Mouse (Mus musculus): Measurements from ENCODE around the gene Hepacam2. TPM values are rescaled to one million over a fixed set of nuclear protein-coding genes. Genes with fewer than 3 reads are reported as not detected.
"Not testable (repeated sequence)": the region's sequence is repeated elsewhere in the genome, so short reads cannot be mapped to it uniquely, and the experiment has no call there.

Gene Hepacam2
- polyA plus RNA-seq, 1 experiment from 2014 or later, result 0.07 TPM

GRCm38 (mm10) chr6:3511116-3511515 lies 13.0 kb upstream of the Hepacam2 start:
- H3K36me3 ChIP-seq (ENCODE audit: control insufficient read depth, insufficient read depth, low read length), result no peaks in the 10 kb centered on the region
- no peaks in the 10 kb centered on the region; the same call in 1 of the 2 replicates for H3K4me1 ChIP-seq (replicated peaks; ENCODE audit: control insufficient read depth, insufficient read depth, low read length)
- ATAC-seq (replicated peaks; ENCODE audit: low FRiP score), result no peak
- H3K27me3 ChIP-seq (replicated peaks; ENCODE audit: control insufficient read depth, insufficient read depth, low read length), result no peaks in the 10 kb centered on the region
- H3K9me3 ChIP-seq (ENCODE audit: control insufficient read depth, low read length), result no peaks in the 10 kb centered on the region
- WGBS, result 81% methylated on average over 10 of the region's 10 CpGs
- no peak overlapping the region for H3K27ac ChIP-seq (ENCODE audit: low read depth, low read length)
- no peak overlapping the region for H3K4me3 ChIP-seq (ENCODE audit: low read depth, low read length)
- no peak overlapping the region for H3K9ac ChIP-seq (ENCODE audit: low read depth, low read length)
- no peak overlapping the region for H3K4me2 ChIP-seq
- DNase-seq (ENCODE audit: low spot score), result no peak

GRCm38 (mm10) chr6:3509782-3510181 lies 11.7 kb upstream of the Hepacam2 start:
- H3K4me3 ChIP-seq (ENCODE audit: low read depth, low read length), result no peak overlapping the region
- H3K9ac ChIP-seq (ENCODE audit: low read depth, low read length), result no peak overlapping the region
- H3K27me3 ChIP-seq (replicated peaks; ENCODE audit: control insufficient read depth, insufficient read depth, low read length), result no peaks in the 10 kb centered on the region
- DNase-seq (ENCODE audit: low spot score) (no peak), ATAC-seq (replicated peaks; ENCODE audit: low FRiP score) (peak; percentile 55; the same call in 1 of the 2 replicates)
- H3K4me2 ChIP-seq, result no peak overlapping the region
- WGBS, result 34% methylated on average over 2 of the region's 2 CpGs
- no peaks in the 10 kb centered on the region; the same call in 1 of the 2 replicates for H3K4me1 ChIP-seq (replicated peaks; ENCODE audit: control insufficient read depth, insufficient read depth, low read length)
- H3K36me3 ChIP-seq (ENCODE audit: control insufficient read depth, insufficient read depth, low read length), result no peaks in the 10 kb centered on the region
- no peak overlapping the region for H3K27ac ChIP-seq (ENCODE audit: low read depth, low read length)
- H3K9me3 ChIP-seq (ENCODE audit: control insufficient read depth, low read length), result no peaks in the 10 kb centered on the region

- ATAC-seq (replicated peaks; ENCODE audit: low FRiP score); H3K36me3 ChIP-seq (ENCODE audit: control insufficient read depth, insufficient read depth, low read length); DNase-seq (ENCODE audit: low spot score); H3K4me2 ChIP-seq; H3K9me3 ChIP-seq (ENCODE audit: control insufficient read depth, low read length); H3K27ac ChIP-seq (ENCODE audit: low read depth, low read length); H3K4me3 ChIP-seq (ENCODE audit: low read depth, low read length); H3K9ac ChIP-seq (ENCODE audit: low read depth, low read length); H3K4me1 ChIP-seq (replicated peaks; ENCODE audit: control insufficient read depth, insufficient read depth, low read length); H3K27me3 ChIP-seq (replicated peaks; ENCODE audit: control insufficient read depth, insufficient read depth, low read length): not testable (repeated sequence)
- 89% methylated on average over 2 of the region's 2 CpGs for WGBS
These were observed 10.1 kb upstream of the Hepacam2 start for GRCm38 (mm10) chr6:3508151-3508550.

- Histone ChIP-seq H3K4me3 (ENCODE audit: low read depth, low read length) (no peak overlapping the region), H3K27me3 (replicated peaks; ENCODE audit: control insufficient read depth, insufficient read depth, low read length) (no peaks in the 10 kb centered on the region), H3K9me3 (ENCODE audit: control insufficient read depth, low read length) (no peaks in the 10 kb centered on the region), H3K4me1 (replicated peaks; ENCODE audit: control insufficient read depth, insufficient read depth, low read length) (no peaks in the 10 kb centered on the region; the same call in 1 of the 2 replicates), H3K4me2 (no peak overlapping the region), H3K9ac (ENCODE audit: low read depth, low read length) (no peak overlapping the region), H3K36me3 (ENCODE audit: control insufficient read depth, insufficient read depth, low read length) (no peaks in the 10 kb centered on the region), H3K27ac (ENCODE audit: low read depth, low read length) (no peak overlapping the region)
- DNase-seq (ENCODE audit: low spot score), result no peak
- ATAC-seq (replicated peaks; ENCODE audit: low FRiP score), result peak; percentile 65
- WGBS, result 58% methylated on average over 4 of the region's 4 CpGs
These were observed 9.0 kb upstream of the Hepacam2 start for GRCm38 (mm10) chr6:3507078-3507477.

- no peak for DNase-seq (ENCODE audit: low spot score)
- 87% methylated on average over 5 of the region's 5 CpGs for WGBS
- H3K9me3 ChIP-seq (ENCODE audit: control insufficient read depth, low read length), result no peaks in the 10 kb centered on the region
- H3K4me2 ChIP-seq, result no peak overlapping the region
- no peaks in the 10 kb centered on the region for H3K27me3 ChIP-seq (replicated peaks; ENCODE audit: control insufficient read depth, insufficient read depth, low read length)
- H3K4me1 ChIP-seq (replicated peaks; ENCODE audit: control insufficient read depth, insufficient read depth, low read length), result no peaks in the 10 kb centered on the region; the same call in 1 of the 2 replicates
- H3K4me3 ChIP-seq (ENCODE audit: low read depth, low read length), result no peak overlapping the region
- no peak overlapping the region for H3K9ac ChIP-seq (ENCODE audit: low read depth, low read length)
- no peaks in the 10 kb centered on the region for H3K36me3 ChIP-seq (ENCODE audit: control insufficient read depth, insufficient read depth, low read length)
- no peak for ATAC-seq (replicated peaks; ENCODE audit: low FRiP score)
- no peak overlapping the region for H3K27ac ChIP-seq (ENCODE audit: low read depth, low read length)
These were observed 7.2 kb upstream of the Hepacam2 start for GRCm38 (mm10) chr6:3505289-3505688.

GRCm38 (mm10) chr6:3500286-3500685 lies 2.2 kb upstream of the Hepacam2 start:
- no peak overlapping the region for H3K4me3 ChIP-seq (ENCODE audit: low read depth, low read length)
- 83% methylated on average over 3 of the region's 3 CpGs for WGBS

GRCm38 (mm10) chr6:3496210-3496609 lies 1.9 kb downstream of the Hepacam2 start:
- no peaks in the 10 kb centered on the region for H3K4me1 ChIP-seq (replicated peaks; ENCODE audit: control insufficient read depth, insufficient read depth, low read length)
- WGBS, result 2% methylated on average over 2 of the region's 2 CpGs
- ATAC-seq (replicated peaks; ENCODE audit: low FRiP score), result no peak
- H3K9ac ChIP-seq (ENCODE audit: low read depth, low read length), result no peak overlapping the region
- H3K27ac ChIP-seq (ENCODE audit: low read depth, low read length), result no peak overlapping the region
- no peak overlapping the region for H3K4me3 ChIP-seq (ENCODE audit: low read depth, low read length)
- H3K9me3 ChIP-seq (ENCODE audit: control insufficient read depth, low read length), result no peaks in the 10 kb centered on the region
- no peaks in the 10 kb centered on the region for H3K27me3 ChIP-seq (replicated peaks; ENCODE audit: control insufficient read depth, insufficient read depth, low read length)
- no peak for DNase-seq (ENCODE audit: low spot score)
- H3K4me2 ChIP-seq, result no peak overlapping the region
- H3K36me3 ChIP-seq (ENCODE audit: control insufficient read depth, insufficient read depth, low read length), result no peaks in the 10 kb centered on the region

More at GRCm38 (mm10) chr6:3500286-3500685, 2.2 kb upstream of the Hepacam2 start:
- Histone ChIP-seq H3K36me3 (ENCODE audit: control insufficient read depth, insufficient read depth, low read length) (no peaks in the 10 kb centered on the region), H3K9ac (ENCODE audit: low read depth, low read length) (no peak overlapping the region), H3K4me2 (no peak overlapping the region), H3K27ac (ENCODE audit: low read depth, low read length) (no peak overlapping the region), H3K9me3 (ENCODE audit: control insufficient read depth, low read length) (no peaks in the 10 kb centered on the region), H3K4me1 (replicated peaks; ENCODE audit: control insufficient read depth, insufficient read depth, low read length) (no peaks in the 10 kb centered on the region), H3K27me3 (replicated peaks; ENCODE audit: control insufficient read depth, insufficient read depth, low read length) (no peaks in the 10 kb centered on the region)
- DNase-seq (ENCODE audit: low spot score) (no peak), ATAC-seq (replicated peaks; ENCODE audit: low FRiP score) (no peak)

- Histone ChIP-seq H3K27me3 (replicated peaks; ENCODE audit: control insufficient read depth, insufficient read depth, low read length) (no peaks in the 10 kb centered on the region), H3K4me3 (ENCODE audit: low read depth, low read length) (no peak overlapping the region), H3K9me3 (ENCODE audit: control insufficient read depth, low read length) (no peaks in the 10 kb centered on the region), H3K4me1 (replicated peaks; ENCODE audit: control insufficient read depth, insufficient read depth, low read length) (no peaks in the 10 kb centered on the region), H3K4me2 (no peak overlapping the region), H3K36me3 (ENCODE audit: control insufficient read depth, insufficient read depth, low read length) (no peaks in the 10 kb centered on the region), H3K9ac (ENCODE audit: low read depth, low read length) (no peak overlapping the region), H3K27ac (ENCODE audit: low read depth, low read length) (no peak overlapping the region)
- no peak for DNase-seq (ENCODE audit: low spot score)
- 74% methylated on average over 5 of the region's 5 CpGs for WGBS
- no peak for ATAC-seq (replicated peaks; ENCODE audit: low FRiP score)
These were observed 3.8 kb downstream of the Hepacam2 start for GRCm38 (mm10) chr6:3494285-3494684.

- no peaks in the 10 kb centered on the region for H3K36me3 ChIP-seq (ENCODE audit: control insufficient read depth, insufficient read depth, low read length)
- 77% methylated on average over 1 of the region's 1 CpGs for WGBS
- H3K27me3 ChIP-seq (replicated peaks; ENCODE audit: control insufficient read depth, insufficient read depth, low read length), result no peaks in the 10 kb centered on the region
- ATAC-seq (replicated peaks; ENCODE audit: low FRiP score) (no peak), DNase-seq (ENCODE audit: low spot score) (no peak)
- H3K4me1 ChIP-seq (replicated peaks; ENCODE audit: control insufficient read depth, insufficient read depth, low read length), result no peaks in the 10 kb centered on the region
- H3K4me2 ChIP-seq, result no peak overlapping the region
- no peak overlapping the region for H3K4me3 ChIP-seq (ENCODE audit: low read depth, low read length)
- H3K9ac ChIP-seq (ENCODE audit: low read depth, low read length), result no peak overlapping the region
- no peak overlapping the region for H3K27ac ChIP-seq (ENCODE audit: low read depth, low read length)
- no peaks in the 10 kb centered on the region for H3K9me3 ChIP-seq (ENCODE audit: control insufficient read depth, low read length)
These were observed 10.7 kb downstream of the Hepacam2 start for GRCm38 (mm10) chr6:3487355-3487754.
